Mouse (Mus musculus) layer of hippocampus, adult 11-12 months (tissue): Measurements from ENCODE around the gene Otoa.
A peak's percentile ranks its signal among the peaks of the same experiment; 100 is the strongest.

ENCODE experiments used
- DNase-seq: peaks from one replicate; pipeline ENCODE4 v3.0.0; 2022; ENCODE audit warnings: low spot score

Gene Otoa

GRCm38 (mm10) chr7:121081350-121081749, at the start of gene Otoa:
TSS of gene Otoa (plus strand) at chr7:121081650.
- no peak for DNase-seq

GRCm38 (mm10) chr7:121033856-121034652, 47.4 kb upstream of the Otoa start, which contains the start of gene Mettl9:
TSS of gene Mettl9 (plus strand) at chr7:121034445.
- peak; percentile 92 for DNase-seq

- peak; percentile 58 for DNase-seq
Observed at GRCm38 (mm10) chr7:121034701-121035141, 46.7 kb upstream of the Otoa start.

- DNase-seq: peak; percentile 9
Observed at GRCm38 (mm10) chr7:121035161-121035721, 46.2 kb upstream of the Otoa start.

- DNase-seq: no peak
Observed at GRCm38 (mm10) chr7:121040595-121040994, 40.9 kb upstream of the Otoa start.

- DNase-seq: no peak
Observed at GRCm38 (mm10) chr7:121041989-121042388, 39.5 kb upstream of the Otoa start.

- no peak for DNase-seq
Observed at GRCm38 (mm10) chr7:121043004-121043403, 38.4 kb upstream of the Otoa start.

GRCm38 (mm10) chr7:121043510-121043909, 37.9 kb upstream of the Otoa start:
- no peak for DNase-seq

- no peak for DNase-seq
Observed at GRCm38 (mm10) chr7:121044251-121044650, 37.2 kb upstream of the Otoa start.

- no peak for DNase-seq
Observed at GRCm38 (mm10) chr7:121045671-121046453, 35.6 kb upstream of the Otoa start.

GRCm38 (mm10) chr7:121047624-121048023, 33.8 kb upstream of the Otoa start:
- no peak for DNase-seq

GRCm38 (mm10) chr7:121053071-121053470, 28.4 kb upstream of the Otoa start:
- DNase-seq: no peak

GRCm38 (mm10) chr7:121059477-121060218, 21.8 kb upstream of the Otoa start:
- no peak for DNase-seq

GRCm38 (mm10) chr7:121064309-121064708, 17.1 kb upstream of the Otoa start:
- no peak for DNase-seq

GRCm38 (mm10) chr7:121071276-121071675, 10.2 kb upstream of the Otoa start:
- no peak for DNase-seq

- no peak for DNase-seq
Observed at GRCm38 (mm10) chr7:121072506-121072905, 8.9 kb upstream of the Otoa start.

GRCm38 (mm10) chr7:121074281-121074680, 7.2 kb upstream of the Otoa start, which contains the start of gene Igsf6:
TSS of gene Igsf6 (minus strand) at chr7:121074572.
- no peak for DNase-seq

GRCm38 (mm10) chr7:121074801-121075400, 6.5 kb upstream of the Otoa start:
- no peak for DNase-seq

GRCm38 (mm10) chr7:121075416-121075815, 6.0 kb upstream of the Otoa start:
- DNase-seq: no peak

- DNase-seq: no peak
Observed at GRCm38 (mm10) chr7:121077311-121077710, 4.1 kb upstream of the Otoa start.

- peak; percentile 84 for DNase-seq
Observed at GRCm38 (mm10) chr7:121077829-121078228, 3.6 kb upstream of the Otoa start.
